Mouse (Mus musculus): ENCODE measurements around the gene Slc4a4.

- TF ChIP-seq POLR2A (IDR thresholded peaks at IDR 0.05; ENCODE audit: insufficient read length, low read depth) (no peak), USF1 (IDR thresholded peaks at IDR 0.05; ENCODE audit: low read depth) (no peak), POLR2AphosphoS2 (IDR thresholded peaks at IDR 0.05; ENCODE audit: insufficient read length, low read depth) (no peak), TCF12 (IDR thresholded peaks at IDR 0.05; ENCODE audit: insufficient read depth, poor library complexity, severe bottlenecking) (no peak), MAX (IDR thresholded peaks at IDR 0.05; ENCODE audit: low read depth) (no peak), SRF (IDR thresholded peaks at IDR 0.05; ENCODE audit: control insufficient read depth, insufficient read length, low read depth) (no peak)
Measured at GRCm38 (mm10) chr5:88938208-88938607, 51.6 kb downstream of the Slc4a4 start.
